Mouse (Mus musculus) layer of hippocampus, adult 9-11 months (tissue): ENCODE data around the gene Hs6st2.

Experiments used
- DNase-seq: peaks from one replicate; pipeline ENCODE4 v3.0.0; 2022

The Hs6st2 gene

DNA sequence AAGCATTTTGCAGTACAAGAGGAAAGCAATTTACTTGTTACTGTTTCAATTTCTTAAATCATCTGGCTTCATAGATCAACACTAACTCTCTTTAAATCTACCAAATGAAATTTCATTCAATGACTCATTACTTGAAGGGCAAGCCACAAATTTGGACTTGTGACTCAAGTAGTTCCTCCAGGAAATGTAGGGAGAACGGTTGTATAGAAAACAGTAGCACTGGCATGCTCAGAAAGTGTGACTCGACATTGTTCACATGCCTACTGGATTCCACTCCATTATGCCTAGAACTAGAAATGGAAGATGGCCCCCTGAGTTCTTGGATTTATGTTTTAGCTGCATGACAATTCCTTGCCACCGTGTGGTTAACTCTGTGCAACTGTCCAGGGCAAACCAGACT lies 100.0 kb downstream of the Hs6st2 start:
- no peak for DNase-seq

DNA sequence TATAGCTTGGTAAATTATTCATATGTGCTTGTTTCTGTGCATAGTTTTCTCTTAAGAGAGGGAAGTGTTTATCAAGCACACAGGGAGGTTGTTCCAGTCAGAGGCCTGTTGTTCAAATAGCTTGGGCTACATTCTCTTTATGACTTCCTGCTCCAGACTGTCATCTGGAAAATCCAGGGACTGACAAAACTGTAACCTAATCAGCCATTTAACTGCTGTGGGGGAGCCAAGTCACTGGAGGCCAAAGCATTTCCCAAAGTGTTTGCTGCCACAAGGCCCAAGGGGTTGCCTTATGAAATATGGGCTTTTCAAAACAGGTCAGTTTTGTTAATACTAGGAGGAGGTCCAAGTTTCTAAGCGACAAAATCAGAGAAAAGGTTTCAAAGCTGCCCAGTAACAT lies 119.8 kb downstream of the Hs6st2 start:
- no peak for DNase-seq

DNA sequence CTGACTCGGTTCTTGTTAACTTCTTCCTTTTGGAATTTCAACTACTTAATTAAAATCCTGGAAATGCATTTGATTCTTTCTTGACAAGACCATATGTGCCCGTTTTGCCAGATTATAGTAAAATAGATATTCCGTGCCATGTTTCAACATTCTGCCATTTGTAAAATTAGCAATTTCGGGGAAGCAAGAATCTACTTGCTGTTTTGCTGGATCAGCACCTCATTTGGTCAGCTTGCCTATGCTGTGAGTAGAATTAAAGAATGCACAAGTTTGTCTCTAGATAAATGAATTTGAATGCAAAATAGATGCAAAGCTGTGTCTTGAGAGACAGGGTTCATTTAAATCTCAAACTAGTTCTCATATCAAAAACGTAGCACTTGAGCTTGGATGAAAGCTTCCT lies 142.0 kb downstream of the Hs6st2 start:
- no peak for DNase-seq

DNA sequence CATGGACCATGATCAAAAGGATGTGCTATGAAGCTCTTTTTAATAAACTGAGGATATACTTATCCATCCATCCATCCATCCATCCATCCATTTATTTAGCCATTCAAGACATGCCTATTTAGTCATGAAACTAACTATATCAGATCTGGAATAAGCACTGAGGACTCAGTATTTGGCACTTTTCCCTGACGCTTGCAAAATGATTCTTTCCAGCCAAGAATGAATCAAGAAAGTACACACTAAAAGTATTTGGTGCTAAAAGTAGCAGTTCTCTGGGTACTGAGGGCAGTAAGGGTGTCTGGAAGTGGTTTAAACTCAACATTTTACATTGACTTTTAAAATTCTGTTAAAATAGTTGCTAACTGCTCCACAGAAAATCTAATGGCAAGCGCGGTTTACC lies 144.6 kb downstream of the Hs6st2 start:
- DNase-seq, result no peak

DNA sequence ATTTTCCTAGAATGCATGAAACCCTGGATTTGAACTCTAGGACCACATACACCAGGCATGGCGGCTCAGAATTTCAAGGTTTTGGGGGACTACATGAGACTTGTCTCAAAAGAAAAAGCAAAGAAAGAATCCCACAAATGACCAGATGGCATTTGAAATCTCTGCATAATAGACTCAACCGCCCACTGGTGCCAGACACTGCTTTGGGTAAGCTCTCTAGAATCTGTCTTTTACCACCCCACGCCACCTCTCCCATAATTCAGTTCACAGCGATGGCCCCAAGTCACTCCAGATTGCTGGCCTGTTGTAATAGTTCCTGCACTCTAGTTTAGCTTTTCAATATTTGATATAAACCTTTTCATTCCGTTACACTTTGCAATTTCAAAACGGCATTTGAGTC lies 146.4 kb downstream of the Hs6st2 start:
- DNase-seq, result peak; percentile 2

DNA sequence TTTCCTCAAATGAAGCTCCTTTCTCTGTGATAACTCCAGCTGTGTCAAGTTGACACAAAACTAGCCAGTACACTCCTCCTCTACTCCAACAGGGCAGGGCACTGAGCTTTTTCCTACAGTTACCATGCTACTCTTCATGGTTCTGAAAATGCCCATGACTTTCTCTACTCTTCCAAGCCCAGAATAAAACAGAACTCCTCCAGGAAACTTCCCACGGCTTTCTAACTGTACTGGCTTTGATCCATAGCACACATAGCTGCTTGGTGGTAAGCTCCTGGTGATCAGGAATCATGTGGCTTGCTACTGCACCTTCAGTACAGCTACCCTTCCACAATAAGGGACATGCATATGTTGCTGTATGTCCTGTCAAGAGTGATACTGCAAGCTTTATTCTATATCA lies 150.5 kb downstream of the Hs6st2 start:
- no peak for DNase-seq

DNA sequence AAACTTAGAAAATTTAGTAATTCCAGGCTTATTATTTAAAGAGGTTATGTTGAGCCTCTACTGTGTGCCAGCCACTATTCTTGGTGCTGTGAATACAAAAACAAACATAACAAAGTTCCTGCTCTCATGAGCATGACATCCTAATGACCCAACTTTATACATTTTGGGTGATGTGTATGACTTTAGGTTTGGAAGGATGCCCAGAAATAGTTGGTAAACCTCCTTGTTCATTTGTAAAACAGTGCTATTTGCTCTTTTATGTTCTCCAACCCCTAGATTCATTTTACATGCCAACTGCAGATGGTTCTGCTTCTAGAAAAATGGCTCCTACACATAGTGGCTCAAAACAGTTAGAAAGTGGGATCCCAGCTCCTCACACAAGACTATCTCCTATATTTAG lies 153.1 kb downstream of the Hs6st2 start:
- no peak for DNase-seq

- no peak for DNase-seq
These were observed 166.8 kb downstream of the Hs6st2 start for GRCm38 (mm10) chrX:51514831-51515230.

GRCm38 (mm10) chrX:51506526-51506925 lies 175.1 kb downstream of the Hs6st2 start:
- DNase-seq, result no peak

- no peak for DNase-seq
These were observed 176.0 kb downstream of the Hs6st2 start for GRCm38 (mm10) chrX:51505691-51506090.

- DNase-seq, result no peak
These were observed 177.7 kb downstream of the Hs6st2 start for GRCm38 (mm10) chrX:51503781-51504471.

DNA sequence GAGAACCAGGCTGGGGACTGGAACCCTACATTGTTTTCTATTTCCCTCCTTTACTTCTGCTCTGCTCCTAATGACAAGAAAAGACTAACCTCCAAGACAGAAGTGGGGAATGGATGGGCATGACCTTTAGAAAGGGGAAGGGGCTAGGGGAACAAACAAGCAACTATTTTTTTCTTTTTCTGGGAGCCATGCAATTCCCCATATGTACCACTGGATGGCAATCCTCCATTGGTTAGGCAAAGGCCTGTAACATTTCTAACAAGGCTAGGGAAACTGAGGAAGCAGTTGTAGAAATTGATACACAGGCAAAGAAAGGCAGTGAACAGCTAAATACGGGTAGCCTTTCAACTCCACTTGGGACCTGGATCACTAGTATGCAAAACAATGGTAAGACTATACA lies 183.8 kb downstream of the Hs6st2 start:
- no peak for DNase-seq

DNA sequence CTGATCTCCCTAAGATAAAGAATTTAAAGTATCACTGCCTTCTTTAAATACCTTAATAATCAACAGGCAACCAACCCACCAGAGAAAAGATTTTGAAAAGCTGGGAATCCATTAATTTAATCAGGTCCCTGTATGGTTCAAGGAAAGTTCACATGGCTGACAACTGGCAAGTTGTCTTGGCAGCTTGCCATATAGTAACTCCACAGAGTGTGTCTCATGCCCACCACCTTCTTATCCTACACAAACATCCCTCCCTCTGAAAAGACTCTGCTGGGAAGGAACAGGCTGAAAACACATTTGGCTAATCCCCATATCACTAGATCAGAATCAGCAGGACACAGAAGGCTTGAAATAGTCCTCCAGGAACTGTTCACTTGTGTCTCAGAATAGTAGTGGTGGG lies 193.3 kb downstream of the Hs6st2 start:
- DNase-seq, result no peak

- no peak for DNase-seq
These were observed 212.2 kb downstream of the Hs6st2 start for GRCm38 (mm10) chrX:51469411-51469810.

- no peak for DNase-seq
These were observed 220.2 kb downstream of the Hs6st2 start for GRCm38 (mm10) chrX:51461413-51461812.

GRCm38 (mm10) chrX:51443366-51443765 lies 238.3 kb downstream of the Hs6st2 start:
- DNase-seq, result no peak

- DNase-seq, result no peak
These were observed 249.9 kb downstream of the Hs6st2 start for GRCm38 (mm10) chrX:51431706-51432105.

- DNase-seq, result no peak
These were observed 256.6 kb downstream of the Hs6st2 start for GRCm38 (mm10) chrX:51425031-51425430.

DNA sequence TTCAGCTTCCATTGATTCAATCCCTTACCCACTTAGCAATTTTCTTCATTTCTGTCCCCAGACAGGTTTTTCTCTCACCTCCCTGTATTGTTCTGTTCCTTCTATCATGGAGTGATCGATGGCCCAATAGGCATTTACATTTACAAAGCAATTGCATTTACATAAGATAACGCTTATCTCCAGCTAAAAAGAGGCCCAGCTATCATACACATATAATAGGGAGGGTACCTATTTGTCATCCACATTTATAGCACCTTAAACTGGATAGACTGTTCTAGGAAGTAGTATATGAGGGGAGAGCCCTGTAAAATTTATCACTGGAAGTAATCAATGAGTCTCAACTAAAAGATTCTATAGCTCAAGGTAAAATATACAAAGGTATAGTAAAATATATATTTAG lies 271.4 kb downstream of the Hs6st2 start:
- no peak for DNase-seq

DNA sequence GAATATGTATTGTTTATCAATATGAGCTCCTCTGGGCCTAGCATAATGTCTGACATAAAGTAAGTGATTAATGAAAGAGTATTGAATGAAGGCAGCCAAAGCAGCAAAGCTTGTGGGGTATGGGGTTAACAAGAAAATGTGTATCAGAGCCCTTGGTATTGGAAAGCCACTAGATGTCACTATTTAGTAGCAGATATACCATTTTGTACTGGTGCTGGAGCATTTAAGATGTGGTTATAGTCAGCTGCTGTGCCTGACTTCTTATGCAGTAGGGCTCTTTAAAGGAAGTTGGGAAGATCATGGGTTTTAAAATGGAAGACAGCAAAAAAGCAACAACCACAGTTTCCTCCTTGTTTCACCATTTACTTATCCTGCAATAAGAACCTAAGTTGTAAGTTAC lies 284.2 kb downstream of the Hs6st2 start:
- DNase-seq, result peak; percentile 3

- DNase-seq, result peak; percentile 38
These were observed 307.0 kb downstream of the Hs6st2 start for GRCm38 (mm10) chrX:51374670-51375069.

DNA sequence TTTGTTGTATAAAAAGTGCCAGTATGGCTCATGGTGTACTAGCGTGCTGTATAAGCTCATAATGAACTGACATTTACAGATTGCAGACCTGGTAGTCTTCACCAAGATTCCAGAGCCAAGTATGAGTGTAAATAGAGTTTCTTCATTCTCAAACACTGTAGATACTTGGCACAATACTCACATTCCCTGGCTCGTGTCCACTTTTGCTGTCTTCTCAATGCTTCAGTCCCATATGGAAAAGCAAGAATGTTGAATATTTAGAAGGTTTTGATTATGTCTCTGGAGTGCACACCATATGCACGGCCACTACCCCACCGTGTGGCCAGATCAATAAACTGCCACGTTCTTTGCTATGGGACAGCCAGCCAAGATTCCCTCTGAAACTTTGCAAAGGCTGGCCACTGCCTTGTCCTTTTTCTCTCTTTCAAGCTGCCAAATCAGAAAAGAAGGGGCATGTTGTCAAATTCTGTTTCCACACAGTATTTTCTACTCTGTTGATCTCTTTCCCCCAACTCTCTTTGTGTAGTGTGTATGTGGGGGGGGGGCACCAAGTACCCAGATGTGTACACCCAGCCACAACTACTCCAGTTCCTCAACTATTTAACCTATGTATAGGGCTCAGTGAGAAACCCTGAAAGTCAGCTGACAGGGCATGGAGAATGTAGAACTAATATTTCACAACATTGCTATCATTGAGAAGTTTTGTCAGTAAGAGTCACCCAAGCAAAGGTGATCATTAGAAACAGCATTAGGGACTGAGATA lies 309.0 kb downstream of the Hs6st2 start:
- peak; percentile 5 for DNase-seq

DNA sequence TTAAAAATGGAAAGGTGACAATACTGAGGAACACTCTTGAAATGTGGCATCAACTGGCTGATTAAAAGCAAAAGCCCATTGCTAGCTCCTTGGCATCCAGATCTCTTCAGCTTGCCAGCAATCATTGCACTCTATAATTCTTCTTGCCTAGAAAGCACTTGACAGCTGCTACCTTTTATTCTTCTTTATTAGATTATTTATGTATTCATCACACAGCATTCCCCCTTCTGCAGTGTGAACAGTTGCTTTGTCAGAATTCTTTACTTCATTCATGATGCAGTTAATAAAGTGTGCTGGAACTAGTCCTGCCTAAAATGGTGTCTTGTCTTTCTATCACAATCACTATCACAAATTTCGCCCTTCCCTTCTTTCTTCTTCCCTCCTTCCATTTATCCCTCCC lies 332.0 kb downstream of the Hs6st2 start:
- no peak for DNase-seq

DNA sequence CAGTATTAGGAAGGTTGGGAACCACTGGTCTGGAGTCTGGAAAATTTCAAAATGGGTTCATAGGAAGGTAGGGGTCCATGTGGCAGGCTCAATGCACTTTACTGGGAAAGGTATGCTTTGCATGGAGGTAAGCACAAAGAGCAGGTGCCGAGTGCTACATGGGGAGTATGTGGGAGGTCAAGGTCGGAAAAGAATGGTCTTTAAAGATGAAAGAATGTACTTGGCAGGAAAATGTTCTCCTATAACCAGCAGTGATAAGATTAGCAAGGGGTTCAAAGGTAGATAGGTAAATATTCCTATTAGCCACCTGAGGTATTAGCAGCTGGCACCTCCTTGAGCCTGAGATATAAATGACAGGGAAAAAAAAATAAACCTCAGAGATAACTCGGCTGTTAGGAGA lies 338.1 kb downstream of the Hs6st2 start:
- no peak for DNase-seq
